Comparison of ENCODE assay signal across 8 mouse cellular contexts in the genomic region with DNA sequence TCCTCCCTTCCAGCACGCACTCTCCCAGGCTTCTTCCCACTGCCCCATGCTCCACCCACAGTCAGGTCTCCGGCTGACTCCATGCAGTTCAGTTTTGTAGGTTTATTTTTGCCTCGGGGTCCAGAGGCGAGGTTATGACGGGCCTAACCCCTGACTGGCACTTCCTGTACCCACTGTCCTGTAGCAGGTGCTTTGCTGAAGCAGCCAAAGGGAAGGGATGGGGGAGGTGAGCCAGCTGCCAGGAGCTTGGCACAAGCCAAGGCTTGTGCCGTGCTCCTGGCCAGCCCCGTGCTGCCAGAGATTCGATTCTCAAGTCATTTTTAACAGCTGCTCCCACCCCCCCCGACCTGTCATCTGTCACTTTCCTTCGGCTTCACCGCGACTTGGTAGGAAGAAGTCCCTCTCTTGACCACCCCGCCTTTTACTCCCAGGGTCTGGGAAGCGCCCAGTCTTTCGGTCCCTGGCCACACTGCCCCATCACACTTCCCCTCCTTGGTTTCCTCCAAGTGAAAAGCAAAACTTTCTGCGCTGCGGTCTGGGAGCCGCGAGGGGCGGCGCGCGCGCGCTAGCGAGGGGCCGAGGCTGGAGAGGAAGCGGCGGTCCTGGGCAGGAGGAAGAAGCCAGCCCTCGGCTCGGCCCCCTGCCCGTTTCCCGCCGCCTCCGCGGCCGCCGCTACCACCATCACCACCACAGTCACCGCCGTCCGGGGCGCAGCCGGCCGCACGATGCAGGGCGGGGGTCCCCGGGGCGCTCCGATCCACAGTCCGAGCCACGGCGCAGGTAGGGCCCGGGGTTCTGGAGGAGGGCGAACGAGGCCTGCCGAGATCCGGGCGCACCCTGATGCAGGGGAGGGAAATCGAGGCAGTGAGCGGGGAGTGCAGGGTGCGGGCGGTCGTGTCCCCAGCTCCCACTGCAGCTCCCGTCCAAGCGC. TPM values are rescaled to one million over a fixed set of nuclear protein-coding genes. Genes with fewer than 3 reads are reported as not detected.
DNase-seq lines count a peak whose midpoint lies in the region; ATAC-seq and TF ChIP-seq lines count a peak whose summit lies in the region.

A gene (plus strand): TSS at position 691 of the 931 bp plus-strand sequence.

- no peaks in the 10 kb centered on the region for H3K36me3 ChIP-seq in thymus, adult 2 months (ENCODE audit: control insufficient read depth, insufficient read depth, low read length)
- no peaks in the 10 kb centered on the region for H3K36me3 ChIP-seq in liver, embryonic 13.5 days

- H3K4me3 ChIP-seq in thymus, adult 2 months (ENCODE audit: control insufficient read depth, insufficient read depth, low read length) = peak within 1 kb of the TSS; percentile 42
- peak within 1 kb of the TSS; percentile 62 for H3K4me3 ChIP-seq in cortical plate, adult 2 months (ENCODE audit: insufficient read depth, low read length)
- H3K4me3 ChIP-seq in liver, embryonic 13.5 days (replicated peaks) = peak within 1 kb of the TSS; percentile 53

- 2% methylated on average over 65 of the region's 65 CpGs for WGBS in thymus, adult 2 months
- 2% methylated on average over 55 of the region's 65 CpGs for WGBS in liver, embryonic 13.5 days (ENCODE audit: insufficient replicate concordance)

- peaks cover 7% of the 10 kb centered on the region for H3K4me1 ChIP-seq in thymus, adult 2 months (replicated peaks; ENCODE audit: control insufficient read depth, insufficient read depth, low read length)
- H3K4me1 ChIP-seq in cortical plate, adult 2 months (ENCODE audit: control insufficient read depth, insufficient read depth, low read length) = no peaks in the 10 kb centered on the region
- no peaks in the 10 kb centered on the region for H3K4me1 ChIP-seq in liver, embryonic 13.5 days (replicated peaks)

- H3K9me3 ChIP-seq in liver, embryonic 13.5 days (replicated peaks) = no peaks in the 10 kb centered on the region

- DNase-seq in thymus, adult 2 months = no peak
- DNase-seq in thymus, postnatal 14 days = no peak
- peak; percentile 47 to 67 for DNase-seq in gastrocnemius, postnatal 4 days (ENCODE audit: low spot score in 2 of 2)
- DNase-seq in induced T-regulatory cell, adult 2 months (ENCODE audit: low read depth) = peak; percentile 39
- no peak for DNase-seq in liver, embryonic 13.5 days
- DNase-seq in natural killer cell, adult 2 months (ENCODE audit: low spot score in 2 of 2) = peak; percentile 14 to 31
- DNase-seq in urinary bladder, adult 2 months (ENCODE audit: low spot score) = no peak

- H3K9ac ChIP-seq in liver, embryonic 13.5 days = peak within 1 kb of the TSS; percentile 56

- H3K27me3 ChIP-seq in thymus, adult 2 months (ENCODE audit: control insufficient read depth, insufficient read depth, low read length) = no peaks in the 10 kb centered on the region; the same call in 1 of the 2 replicates
- H3K27me3 ChIP-seq in liver, embryonic 13.5 days = peaks cover 41% of the 10 kb centered on the region

- TF ChIP-seq POLR2A in thymus, adult 2 months (IDR thresholded peaks at IDR 0.05; ENCODE audit: control insufficient read depth, extremely low read depth, insufficient read depth, low read length, poor library complexity) = no peak
- TF ChIP-seq POLR2A in cortical plate, adult 2 months (IDR thresholded peaks at IDR 0.05; ENCODE audit: extremely low read depth, insufficient read depth, low read length) = no peak

- H3K4me2 ChIP-seq in liver, embryonic 13.5 days = peak within 1 kb of the TSS; percentile 68

- 0 out of 2 replicates have a peak, but pooled peaks have one; percentile 7 for TF ChIP-seq CTCF in thymus, adult 2 months (IDR thresholded peaks at IDR 0.05; ENCODE audit: borderline replicate concordance, control insufficient read depth, extremely low read depth, insufficient read depth, low read length, poor library complexity)
- TF ChIP-seq CTCF in cortical plate, adult 2 months (IDR thresholded peaks at IDR 0.05; ENCODE audit: extremely low read depth, insufficient read depth, low read length) = no peak

- ATAC-seq in liver, embryonic 13.5 days (ENCODE audit: low read depth) = no peak

- H3K27ac ChIP-seq in thymus, adult 2 months (ENCODE audit: control insufficient read depth, insufficient read depth, low read length) = no peak within 1 kb of the TSS
- peak within 1 kb of the TSS; percentile 74 for H3K27ac ChIP-seq in cortical plate, adult 2 months (ENCODE audit: insufficient read depth, low read length)
- 0 out of 2 replicates have a peak within 1 kb of the TSS, but pooled peaks have one; percentile 3 for H3K27ac ChIP-seq in liver, embryonic 13.5 days

RNA-seq across cellular contexts. Expression of the gene that starts here (rescaled TPM):
- polyA plus RNA-seq in thymus, adult 2 months (2012; rRNA removed) = 0.64 and 0.74 TPM in 2 replicates
- 0.65 and 1.0 TPM in 2 replicates for polyA plus RNA-seq in cortical plate, adult 2 months (2012; rRNA removed)
- 1 to 10 TPM; 4.7 to 5.6 TPM for total RNA-seq in gastrocnemius, postnatal 4 days (2021)
- 0.25 and 0.33 TPM in 2 replicates for polyA plus RNA-seq in liver, embryonic 13.5 days (2015; fragmentation: Nextera tagmentation; extraction: Ambion mirVana)
- polyA plus RNA-seq in urinary bladder, adult 2 months (2012; rRNA removed) = 0.84 and 0.91 TPM in 2 replicates

Comparison
In these comparisons a context has a peak if more than half of its experiments do, and no peak if none do; other contexts are left out.
1. DNase-seq: peak in gastrocnemius, postnatal 4 days (2 of 2), induced T-regulatory cell, adult 2 months (single experiment) and natural killer cell, adult 2 months (2 of 2); none in thymus, adult 2 months (single experiment), thymus, postnatal 14 days (single experiment), liver, embryonic 13.5 days (single experiment) and urinary bladder, adult 2 months (single experiment).
2. Peak in every context shown above with its lines, with median percentiles within 50 percentile points of each other: H3K4me3 ChIP-seq.